Mouse (Mus musculus): Measurements from ENCODE around the gene Mzf1.

Mzf1 gene

DNA sequence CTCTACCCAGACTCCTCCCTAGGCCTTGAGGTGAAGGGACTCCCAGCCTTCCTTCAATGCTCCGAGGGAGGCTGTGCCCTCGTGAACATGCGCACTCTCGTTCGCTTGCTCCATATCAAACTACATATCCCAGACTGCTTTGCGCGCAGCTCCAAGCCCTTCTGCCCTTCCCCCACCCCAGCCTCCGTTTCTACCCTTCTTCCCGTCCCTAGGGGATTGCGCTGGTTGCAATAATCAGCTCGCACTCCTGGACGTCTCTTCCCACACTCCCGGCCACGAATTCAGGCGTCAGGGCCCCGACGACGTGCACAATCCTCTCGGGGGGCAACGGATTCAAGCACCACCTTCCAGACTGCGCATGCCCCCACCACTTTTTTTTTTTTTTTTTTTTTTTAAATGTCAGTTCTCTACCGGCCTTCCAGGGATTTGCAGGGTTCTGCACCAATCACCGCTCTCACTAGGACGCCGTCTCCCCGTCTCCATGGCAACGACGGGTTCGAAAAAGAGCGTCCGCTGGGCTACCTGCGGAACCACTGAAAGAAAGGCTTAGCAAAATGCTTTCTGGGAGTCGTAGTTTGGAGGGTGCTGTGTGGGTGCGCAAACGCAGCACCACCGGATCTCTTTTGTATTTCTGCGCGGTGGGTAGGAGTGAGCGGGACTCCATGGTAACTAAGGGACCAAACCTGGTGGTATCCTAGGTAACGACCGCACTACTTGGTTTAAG is at the start of gene Mzf1:
Gene Mzf1, minus strand, starts transcription at position 478 of the 724 bp plus-strand sequence.
- in situ Hi-C loops (cut with MboI, MseI), result loop anchor here (10.0 kb wide), 1 partner anchor 220 kb away; the partner anchor contains the start of genes Lig1 and Zswim9

DNA sequence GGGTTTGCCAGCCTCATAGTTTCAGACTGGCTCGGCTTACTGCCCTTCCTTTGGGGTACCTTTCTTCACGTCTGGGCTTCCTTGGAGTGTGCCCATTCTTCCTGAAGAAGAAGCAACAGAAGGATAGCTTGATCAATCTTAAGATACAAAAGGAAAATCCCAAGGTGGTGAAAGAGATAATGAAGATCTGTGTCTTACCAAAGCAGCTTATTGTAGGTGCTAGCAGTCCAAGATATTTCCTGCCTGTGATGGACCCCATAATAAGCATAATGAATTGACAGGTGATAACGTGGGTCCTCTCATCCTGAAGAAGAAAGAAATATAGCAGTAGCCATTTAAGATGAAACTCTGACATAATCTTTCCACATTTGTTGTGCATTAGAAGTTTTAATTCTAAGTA is 40.5 kb upstream of the Mzf1 start, which contains the start of gene Vmn1r85:
Gene Vmn1r85, minus strand, starts transcription at position 101 of the 400 bp plus-strand sequence.
- in situ Hi-C loops (cut with MboI, MseI), result no loop called here

DNA sequence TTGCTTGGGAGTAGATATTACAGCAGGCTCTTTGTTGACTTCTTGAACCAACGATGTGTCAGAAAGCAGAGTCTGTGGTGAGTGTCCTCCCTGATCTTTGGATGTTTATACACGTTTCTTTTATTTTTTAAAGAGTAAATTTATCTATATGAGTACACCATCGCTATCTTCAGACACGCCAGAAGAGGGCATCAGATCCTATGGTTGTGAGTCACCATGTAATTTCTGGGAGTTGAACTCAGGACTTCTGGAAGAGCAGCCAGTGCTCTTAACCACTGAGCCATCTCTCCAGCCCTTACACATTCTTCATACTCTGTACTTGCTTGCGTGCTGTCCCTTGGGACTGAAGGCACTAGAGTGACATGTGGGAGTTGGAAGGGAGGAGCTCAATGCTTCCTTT is 17.7 kb upstream of the Mzf1 start:
- in situ Hi-C loops (cut with MboI, MseI), result loop anchor here (10.0 kb wide), 1 partner anchor 443 kb away; no protein-coding TSS in a partner anchor

DNA sequence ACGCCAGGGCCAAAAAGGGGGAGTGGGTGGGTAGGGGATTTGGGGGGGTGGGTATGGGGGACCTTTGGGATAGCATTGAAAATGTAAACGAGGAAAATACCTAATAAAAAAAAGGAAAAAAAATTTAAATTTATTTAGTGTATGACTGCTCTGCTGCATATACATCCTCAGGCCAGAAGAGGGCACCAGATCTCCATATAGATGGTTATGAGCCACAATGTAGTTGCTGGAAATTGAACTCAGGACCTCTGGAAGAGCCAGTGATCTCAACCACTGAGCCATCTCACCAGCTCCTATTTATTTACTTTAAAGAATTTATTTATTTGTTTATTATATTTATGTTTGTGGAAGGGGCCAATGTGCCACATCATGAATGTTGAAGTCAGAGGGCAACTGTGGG is 8.8 kb upstream of the Mzf1 start:
- in situ Hi-C loops (cut with MboI, MseI), result loop anchor here (10.0 kb wide), 1 partner anchor 1251 kb away; no protein-coding TSS in a partner anchor

DNA sequence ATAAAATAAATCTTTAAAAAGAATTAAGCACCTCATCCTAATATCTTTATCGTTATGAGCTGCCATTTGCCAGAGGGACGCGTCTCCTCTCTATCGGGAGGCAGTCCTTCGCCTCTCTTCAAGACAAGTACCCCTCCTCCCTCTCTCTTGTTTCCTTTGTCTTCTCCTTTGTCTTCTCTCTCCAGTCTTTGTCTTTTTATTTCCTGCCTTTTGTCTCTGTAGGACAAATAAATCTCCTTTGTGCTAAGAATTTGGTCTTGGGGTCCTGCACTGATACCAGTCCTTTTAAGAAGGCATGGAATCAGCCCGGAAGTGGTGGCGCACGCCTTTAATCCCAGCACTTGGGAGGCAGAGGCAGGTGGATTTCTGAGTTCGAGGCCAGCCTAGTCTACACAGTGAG is 5.0 kb upstream of the Mzf1 start:
- in situ Hi-C loops (cut with MboI, MseI), result loop anchor here (10.0 kb wide), 1 partner anchor 215 kb away; the partner anchor contains the start of genes Lig1 and Zswim9

DNA sequence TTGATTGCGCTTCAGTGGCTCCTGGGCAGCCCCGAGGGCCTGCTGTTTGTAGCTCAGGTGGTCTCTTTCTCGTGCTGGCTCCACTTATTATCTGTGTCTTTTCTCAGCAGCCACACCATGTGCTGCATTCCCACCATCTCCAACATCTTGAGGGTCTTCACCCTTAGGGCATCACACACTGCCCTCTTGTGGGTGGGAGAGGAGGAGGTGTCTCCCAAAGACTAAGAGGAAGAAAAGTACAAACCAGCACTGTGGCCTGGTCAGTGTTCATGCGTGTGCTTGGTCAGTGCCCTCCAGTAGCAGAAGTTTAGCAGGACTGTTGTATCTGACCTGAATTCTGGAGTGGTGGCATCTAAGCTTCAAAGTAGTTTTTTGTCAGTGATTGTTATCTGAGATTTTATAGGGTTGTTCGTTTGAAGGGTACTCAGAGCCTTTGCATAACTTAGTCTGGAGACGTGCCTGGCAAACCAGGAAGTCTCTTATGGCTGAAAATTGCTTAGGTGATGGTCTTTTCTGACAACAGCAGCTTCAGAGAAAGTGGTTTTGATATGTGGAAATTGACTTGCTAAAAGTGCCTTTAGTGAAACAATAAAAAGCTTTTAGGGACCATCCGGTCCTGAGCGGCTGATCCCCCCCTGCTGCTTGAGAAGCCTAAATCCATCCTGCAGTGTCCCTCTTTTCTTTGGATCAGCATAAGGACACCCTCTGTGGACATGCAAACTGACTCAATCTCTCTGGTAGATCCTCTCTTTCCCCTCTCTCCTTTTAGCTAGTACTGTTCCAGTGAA is 2.5 kb upstream of the Mzf1 start:
- in situ Hi-C loops (cut with MboI, MseI), result loop anchor here (10.0 kb wide), 1 partner anchor 218 kb away; the partner anchor contains the start of genes Lig1 and Zswim9

DNA sequence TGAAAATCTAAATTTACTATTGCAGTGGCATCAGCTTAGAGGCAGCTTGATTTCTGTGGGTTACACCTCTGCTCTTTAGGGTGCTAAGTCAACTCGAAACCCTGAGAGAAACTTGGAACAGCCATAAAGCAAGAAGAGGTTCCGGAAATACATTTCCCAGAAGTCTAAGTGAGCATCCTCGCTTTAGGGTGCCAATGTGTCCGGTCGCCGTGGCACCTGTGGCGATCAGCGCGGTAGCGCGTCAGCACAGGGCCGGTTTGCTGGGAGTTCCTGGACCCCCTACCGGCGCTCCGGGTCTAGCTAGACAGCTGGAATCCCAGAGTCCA is 640 bp downstream of the Mzf1 start:
- in situ Hi-C loops (cut with MboI, MseI), result loop anchor here (10.0 kb wide), 1 partner anchor 221 kb away; the partner anchor contains the start of genes Lig1 and Zswim9

DNA sequence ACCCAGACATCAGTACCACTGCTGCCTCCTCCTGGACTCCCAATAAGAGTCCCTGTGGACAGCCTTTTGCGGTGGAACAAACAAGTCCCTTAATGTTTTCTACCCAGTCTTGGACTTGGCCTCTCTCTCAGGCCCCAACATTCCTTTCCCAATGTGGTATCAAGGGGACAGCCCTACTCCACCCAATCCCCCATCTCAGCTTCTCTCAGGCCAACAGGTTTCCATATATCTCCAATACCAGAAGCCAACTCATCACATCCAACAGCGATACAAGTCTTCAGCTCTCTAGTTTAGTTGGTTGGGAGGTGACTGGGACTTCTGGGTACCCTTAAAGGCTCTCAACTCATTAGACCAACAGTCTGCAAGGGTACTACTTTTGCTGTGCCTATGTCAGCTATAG is 1.1 kb downstream of the Mzf1 start:
- in situ Hi-C loops (cut with MboI, MseI), result loop anchor here (10.0 kb wide), 1 partner anchor 221 kb away; the partner anchor contains the start of genes Lig1 and Zswim9

DNA sequence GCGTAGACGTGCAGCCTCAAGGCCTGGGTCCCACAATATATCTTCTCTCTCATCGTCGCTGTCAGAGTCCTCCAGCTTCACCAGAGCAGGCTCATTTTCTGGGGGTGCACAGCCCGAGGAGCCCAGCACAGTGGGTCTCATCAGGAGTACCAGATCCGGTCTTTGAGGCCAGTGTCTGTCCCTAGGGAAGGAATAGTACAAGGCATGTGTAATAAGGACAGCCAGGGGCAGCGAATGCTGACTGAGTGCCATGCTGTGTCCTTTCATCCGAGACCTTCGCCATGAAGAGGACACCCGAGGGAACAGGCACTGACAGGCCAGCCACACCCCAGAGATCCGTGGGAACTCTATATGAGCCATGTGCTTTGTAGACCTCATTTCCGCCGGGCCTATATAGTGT is 1.6 kb downstream of the Mzf1 start:
- in situ Hi-C loops (cut with MboI, MseI), result loop anchor here (10.0 kb wide), 1 partner anchor 222 kb away; the partner anchor contains the start of genes Lig1 and Zswim9

DNA sequence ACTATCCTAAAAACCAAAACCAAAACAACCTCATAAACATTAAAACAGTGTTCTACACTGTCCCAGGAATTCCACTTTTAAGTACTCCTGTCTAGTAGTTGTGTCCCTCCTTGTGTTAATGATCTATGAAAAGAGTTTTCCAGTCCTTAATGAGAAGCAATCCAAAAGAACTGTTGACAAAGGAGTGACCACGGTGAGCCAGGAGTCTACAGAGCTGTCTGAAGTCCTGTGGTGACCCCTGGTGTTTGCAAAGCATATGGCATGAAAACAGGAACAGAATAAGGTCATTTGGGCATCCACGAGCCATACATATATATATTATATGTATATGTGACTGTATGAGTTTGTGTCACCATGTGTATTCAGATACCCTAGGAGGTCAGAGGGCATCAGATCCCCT is 8.5 kb downstream of the Mzf1 start:
- in situ Hi-C loops (cut with MboI, MseI), result no loop called here

DNA sequence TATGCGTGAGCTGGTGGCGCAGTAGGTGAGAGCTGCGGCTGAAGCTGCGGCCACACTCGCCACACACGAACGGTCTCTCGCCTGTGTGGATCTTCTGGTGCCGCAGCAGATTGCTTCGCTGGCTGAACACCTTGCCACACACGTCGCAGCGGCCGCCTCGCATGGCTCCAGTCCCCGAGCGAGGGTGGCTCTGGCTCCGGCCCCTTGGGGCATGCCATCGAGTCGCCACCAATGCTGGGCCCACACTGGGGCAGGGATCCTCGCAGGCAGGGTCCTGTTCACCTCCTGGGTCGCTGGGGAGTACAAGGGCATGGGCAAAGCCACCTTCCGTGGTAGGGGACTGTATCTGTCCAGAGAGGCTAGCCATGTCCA is 10.3 kb downstream of the Mzf1 start:
- in situ Hi-C loops (cut with MboI, MseI), result loop anchor here (5.0 kb wide), 1 partner anchor 37 kb away; no protein-coding TSS in a partner anchor

DNA sequence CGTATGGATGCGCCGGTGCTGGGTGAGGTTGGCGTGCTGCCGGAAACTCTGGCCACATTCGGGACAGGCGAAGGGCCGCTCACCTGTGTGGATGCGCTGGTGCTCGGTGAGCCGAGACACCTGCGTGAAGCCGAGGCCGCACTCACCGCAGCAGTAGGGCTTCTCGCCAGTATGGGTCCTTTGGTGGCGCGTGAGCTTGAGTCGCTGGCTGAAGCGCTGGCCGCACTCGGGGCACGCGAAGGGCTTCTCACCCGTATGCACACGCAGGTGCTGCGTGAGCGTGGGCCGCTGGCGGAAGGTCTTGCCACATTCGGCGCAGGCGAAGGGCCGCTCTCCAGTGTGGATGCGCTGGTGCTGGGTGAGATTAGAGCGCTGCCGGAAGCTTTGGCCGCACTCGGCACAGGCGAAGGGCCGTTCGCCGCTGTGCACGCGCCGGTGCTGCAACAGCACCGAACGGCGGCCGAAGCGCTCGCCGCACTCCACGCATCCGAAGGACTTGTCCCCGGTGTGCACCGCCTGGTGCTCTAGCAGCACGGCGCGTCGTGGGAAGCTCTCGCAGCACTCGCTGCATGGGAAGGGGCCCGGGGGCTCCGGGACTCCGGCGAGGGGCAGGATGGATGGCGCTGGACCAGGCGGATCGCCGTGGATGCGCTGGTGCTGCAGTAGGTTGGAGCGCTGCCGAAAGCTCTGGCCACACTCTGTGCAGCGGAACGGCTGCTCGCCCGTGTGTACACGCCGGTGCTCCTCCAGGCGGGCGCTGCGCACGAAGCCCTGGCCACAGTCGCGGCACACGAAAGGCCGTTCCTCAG is 10.9 kb downstream of the Mzf1 start:
- in situ Hi-C loops (cut with MboI, MseI), result loop anchor here (5.0 kb wide), 1 partner anchor 36 kb away; no protein-coding TSS in a partner anchor

DNA sequence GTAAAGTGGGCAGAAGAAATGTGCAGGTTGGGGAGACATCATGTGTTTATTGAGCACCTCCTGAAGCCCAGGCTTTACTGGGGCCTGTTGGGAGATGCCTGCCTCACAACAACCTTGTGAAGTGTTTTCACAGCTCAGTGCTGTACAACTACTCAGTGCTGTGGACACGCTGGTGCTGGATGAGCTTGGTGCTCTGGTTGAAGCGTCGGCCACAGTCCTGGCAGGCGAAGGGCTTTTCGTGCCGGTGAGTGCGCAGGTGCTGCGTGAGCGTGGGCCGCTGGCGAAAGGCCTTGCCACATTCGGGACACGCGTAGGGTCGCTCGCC is 11.5 kb downstream of the Mzf1 start:
- in situ Hi-C loops (cut with MboI, MseI), result loop anchor here (5.0 kb wide), 1 partner anchor 36 kb away; no protein-coding TSS in a partner anchor

DNA sequence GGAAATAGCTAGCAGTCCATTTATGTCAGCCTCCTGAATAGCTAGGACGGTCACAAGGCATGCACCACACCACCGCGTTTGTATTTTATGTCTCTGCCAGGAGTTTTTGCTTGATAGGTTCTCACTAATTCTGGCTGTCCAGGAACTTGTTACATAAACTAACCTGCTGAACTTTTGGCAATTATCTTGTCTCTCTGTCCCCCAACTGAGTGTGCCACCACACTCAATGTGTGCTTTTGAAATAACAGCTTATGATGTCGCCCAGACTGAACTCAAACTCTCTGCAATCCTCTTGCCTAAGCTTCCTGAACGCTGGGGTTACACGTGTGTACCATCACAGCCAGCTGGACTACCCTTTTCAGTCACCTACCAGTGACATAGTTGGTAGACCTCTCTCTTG is 12.1 kb downstream of the Mzf1 start:
- in situ Hi-C loops (cut with MboI, MseI), result loop anchor here (5.0 kb wide), 1 partner anchor 35 kb away; no protein-coding TSS in a partner anchor

DNA sequence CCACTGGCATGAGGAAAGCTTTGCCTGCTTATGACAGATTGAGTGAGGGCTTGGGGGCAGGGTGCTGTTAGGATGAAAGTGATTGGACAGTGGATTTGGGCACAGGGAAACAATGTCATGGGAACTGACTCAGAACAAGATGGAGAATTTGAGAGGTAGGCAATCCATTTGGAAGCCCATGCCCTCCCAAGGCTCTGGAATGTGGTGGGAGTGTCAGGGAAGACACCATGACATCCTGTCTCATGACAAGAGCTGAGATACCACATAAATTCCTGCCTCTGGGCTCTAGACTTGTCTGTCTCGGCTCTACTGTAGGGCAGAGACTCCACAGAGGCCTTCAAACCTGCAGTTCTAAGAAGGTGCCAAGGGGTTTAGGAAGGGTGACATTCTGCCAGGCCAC is 13.3 kb downstream of the Mzf1 start:
- in situ Hi-C loops (cut with MboI, MseI), result loop anchor here (5.0 kb wide), 1 partner anchor 34 kb away; no protein-coding TSS in a partner anchor

DNA sequence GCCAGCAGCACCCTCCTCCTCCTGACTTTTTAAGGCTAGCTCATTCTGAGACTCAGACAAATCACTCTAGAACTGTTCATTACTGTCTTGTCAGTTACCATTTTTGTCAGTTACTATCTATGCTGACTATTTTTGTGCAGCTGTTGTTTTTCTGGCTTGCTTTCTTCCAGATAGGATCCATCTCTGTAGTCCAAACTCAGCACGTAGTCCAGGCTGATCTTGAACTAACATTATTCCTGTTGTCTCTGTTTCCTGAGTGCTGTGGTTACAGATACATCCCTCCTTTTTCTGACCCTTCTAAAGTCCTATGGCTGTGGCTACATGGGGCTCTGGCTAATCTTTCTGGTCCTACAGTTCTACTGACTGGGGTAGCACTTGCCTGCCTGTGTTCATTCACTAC is 15.4 kb downstream of the Mzf1 start:
- in situ Hi-C loops (cut with MboI, MseI), result no loop called here

DNA sequence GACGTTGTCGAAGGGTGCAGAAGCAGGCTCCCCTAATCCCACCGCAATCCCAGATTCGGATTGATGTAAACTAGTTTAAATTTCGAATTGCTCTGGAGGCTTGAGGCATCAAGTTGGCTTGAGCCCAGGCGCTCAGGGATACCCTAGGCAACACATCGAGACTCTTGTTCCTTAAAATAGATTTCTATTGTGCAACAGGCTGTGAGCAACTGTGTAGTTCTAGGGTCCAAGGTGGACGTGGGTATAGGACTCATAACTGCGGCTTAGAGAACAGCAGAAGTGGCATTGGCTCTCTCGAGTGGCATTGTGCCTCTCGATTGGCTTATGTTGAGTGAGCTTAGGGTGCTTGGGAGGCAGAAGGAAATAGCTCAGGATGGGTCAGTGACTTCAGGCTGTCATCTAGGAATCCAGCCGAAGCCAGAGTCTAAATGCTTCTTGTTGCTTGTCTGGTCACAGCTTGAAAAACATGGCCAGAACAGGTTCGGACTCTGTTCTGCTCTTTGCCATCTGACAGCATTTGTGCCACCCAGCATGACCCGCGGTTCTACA is 15.9 kb downstream of the Mzf1 start:
- in situ Hi-C loops (cut with MboI, MseI), result no loop called here

DNA sequence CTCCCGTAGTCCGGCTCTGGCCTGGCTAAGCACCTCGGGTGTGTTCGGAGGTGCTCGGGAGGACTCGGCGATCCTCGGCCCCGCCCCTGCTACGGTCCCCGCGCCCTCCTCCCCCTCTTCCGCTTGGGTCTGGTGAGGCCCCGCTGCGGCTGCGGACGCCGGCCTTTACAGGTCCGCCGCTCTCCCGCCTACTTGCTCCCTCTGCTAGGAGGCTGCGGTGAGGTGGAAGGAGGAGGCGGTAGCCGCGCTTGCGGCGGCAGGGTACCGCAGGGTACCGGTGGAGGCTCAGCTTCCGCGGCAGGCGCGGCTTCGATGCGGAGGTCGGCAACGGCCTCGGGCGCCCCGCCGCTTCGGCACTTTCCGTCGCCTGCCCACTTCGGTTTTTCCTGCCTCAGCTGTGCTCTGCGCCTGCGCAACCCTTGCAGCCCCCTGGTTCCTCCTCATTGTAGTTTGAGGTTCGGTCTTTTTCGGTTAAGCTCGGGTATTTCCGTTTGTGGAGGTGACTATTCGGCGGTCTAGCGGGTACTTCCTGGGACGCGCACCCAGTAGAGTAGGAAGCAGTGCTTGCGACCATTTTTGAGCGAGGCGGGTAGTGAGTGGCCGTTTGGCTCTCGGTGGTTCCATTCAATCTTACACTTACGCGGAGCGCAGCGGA is 16.5 kb downstream of the Mzf1 start, which contains the start of gene Ube2m:
Gene Ube2m, minus strand, starts transcription at position 375 of the 655 bp plus-strand sequence.
- in situ Hi-C loops (cut with MboI, MseI), result no loop called here

DNA sequence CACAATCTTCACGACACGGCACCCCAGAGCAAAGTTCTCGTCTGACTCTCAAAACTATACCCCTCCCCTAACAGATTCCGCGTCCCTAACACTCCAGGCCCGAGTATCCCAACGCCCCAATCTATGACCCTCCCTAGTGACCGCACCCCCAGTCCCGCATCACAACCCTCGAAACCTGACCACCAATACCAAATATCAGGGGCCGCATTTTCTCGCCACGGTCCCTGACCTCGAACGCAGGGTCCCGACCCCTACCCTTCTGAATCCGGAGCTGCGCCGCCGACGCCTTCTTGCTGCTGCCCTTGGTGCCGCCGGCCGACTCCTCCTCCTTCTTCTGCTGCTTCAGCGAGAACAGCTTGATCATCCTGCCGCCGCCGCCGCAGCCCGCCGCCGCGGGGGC is 17.2 kb downstream of the Mzf1 start:
- in situ Hi-C loops (cut with MboI, MseI), result no loop called here

DNA sequence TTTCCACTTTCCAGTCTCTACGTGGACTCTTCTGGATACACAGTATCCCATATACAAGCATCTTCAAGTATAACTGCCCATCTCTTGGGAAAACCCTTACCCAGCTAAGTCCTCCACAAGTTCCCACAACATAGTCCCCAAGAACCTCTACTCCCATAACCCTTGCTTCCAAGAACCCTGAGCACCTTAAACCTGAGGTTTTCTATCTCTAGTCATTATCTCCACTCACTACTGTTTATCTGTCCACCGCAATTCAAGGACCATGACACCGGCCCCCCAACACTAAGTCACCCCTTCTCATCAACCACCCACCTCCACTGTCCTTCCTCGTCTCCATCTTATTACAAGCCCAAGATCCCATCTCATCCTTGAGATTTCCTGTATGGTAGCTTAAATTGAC is 17.8 kb downstream of the Mzf1 start:
- in situ Hi-C loops (cut with MboI, MseI), result no loop called here

Measured in T-helper 2 cell (primary cell).